Mouse (Mus musculus) cortical plate, adult 2 months (tissue): ENCODE measurements around the gene Abca8b.

Source experiments
- CTCF ChIP-seq: fragments of 200-500 bp; IDR thresholded peaks from 2 replicates; pipeline ENCODE4 v1.5.1; 2011; ENCODE audit warnings: mild to moderate bottlenecking, control low read depth, low read length; ENCODE audit not compliant: insufficient read depth; ENCODE audit errors: extremely low read depth
- POLR2A ChIP-seq: fragments of 200-500 bp; IDR thresholded peaks from 2 replicates; pipeline ENCODE4 v1.6.1; 2011; ENCODE audit warnings: mild to moderate bottlenecking, low read length, control low read depth; ENCODE audit not compliant: insufficient read depth; ENCODE audit errors: extremely low read depth

GRCm38 (mm10) chr11:109886757-109887156, 108.9 kb downstream of the Abca8b start:
- TF ChIP-seq POLR2A (no peak), CTCF (no peak)
